Mouse (Mus musculus) neutrophil, adult 83 days (primary cell): ENCODE measurements around the gene Tomm70a. TPM values are rescaled to one million over a fixed set of nuclear protein-coding genes. Genes with fewer than 3 reads are reported as not detected.

Source experiments
- total RNA-seq, 2 experiments: library from RNA; stranded (reverse); gene quantifications; one replicate each; pipeline ENCODE4 v1.2.4; 2023

The Tomm70a gene
- total RNA-seq, result 10 to 100 TPM; 16.9 to 17.8 TPM

DNA sequence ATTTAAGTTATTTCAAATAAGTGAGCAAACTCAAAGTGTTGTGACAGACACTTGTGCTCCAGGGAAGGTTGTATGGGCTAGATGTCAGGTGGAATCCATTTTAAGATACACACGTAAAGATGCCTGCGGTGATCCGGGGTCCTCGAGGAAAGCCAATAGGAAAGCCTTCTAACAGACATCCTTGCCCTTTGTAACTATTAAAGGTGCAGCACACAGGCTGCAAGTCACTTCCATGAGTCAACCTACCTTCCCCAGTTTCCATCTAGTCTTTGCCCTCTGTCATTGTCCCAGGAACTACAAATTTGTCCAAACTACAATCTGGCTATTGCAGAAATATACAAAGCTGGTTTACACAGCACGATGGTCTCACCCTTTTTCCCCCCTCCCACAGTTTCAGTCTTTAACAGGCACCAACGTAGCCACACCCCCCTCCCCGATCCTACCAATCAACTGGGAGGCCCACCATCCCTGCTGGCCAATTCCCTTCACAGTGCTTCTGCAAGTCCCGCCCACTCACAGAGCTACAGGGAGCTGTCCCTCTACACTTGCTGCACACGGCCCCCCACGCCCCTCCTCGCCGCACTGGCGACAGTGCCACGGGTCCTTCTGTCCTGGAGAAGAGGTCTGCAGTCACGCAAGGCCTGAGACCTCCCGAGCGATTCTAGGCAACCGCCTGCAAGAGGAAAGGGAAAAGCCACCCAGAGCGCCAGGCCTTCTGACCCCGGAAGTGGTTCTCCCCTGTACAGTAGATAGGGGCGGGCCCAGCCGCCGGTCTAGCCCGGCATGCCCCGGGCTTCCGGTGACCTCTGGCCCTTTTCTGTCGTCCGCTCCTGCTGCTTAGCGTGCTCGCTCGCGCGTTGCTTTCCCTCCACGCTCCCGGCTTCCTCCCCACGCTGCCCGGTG is at the start of gene Tomm70a:
Gene Tomm70a, plus strand, starts transcription at position 791 of the 903 bp plus-strand sequence.

DNA sequence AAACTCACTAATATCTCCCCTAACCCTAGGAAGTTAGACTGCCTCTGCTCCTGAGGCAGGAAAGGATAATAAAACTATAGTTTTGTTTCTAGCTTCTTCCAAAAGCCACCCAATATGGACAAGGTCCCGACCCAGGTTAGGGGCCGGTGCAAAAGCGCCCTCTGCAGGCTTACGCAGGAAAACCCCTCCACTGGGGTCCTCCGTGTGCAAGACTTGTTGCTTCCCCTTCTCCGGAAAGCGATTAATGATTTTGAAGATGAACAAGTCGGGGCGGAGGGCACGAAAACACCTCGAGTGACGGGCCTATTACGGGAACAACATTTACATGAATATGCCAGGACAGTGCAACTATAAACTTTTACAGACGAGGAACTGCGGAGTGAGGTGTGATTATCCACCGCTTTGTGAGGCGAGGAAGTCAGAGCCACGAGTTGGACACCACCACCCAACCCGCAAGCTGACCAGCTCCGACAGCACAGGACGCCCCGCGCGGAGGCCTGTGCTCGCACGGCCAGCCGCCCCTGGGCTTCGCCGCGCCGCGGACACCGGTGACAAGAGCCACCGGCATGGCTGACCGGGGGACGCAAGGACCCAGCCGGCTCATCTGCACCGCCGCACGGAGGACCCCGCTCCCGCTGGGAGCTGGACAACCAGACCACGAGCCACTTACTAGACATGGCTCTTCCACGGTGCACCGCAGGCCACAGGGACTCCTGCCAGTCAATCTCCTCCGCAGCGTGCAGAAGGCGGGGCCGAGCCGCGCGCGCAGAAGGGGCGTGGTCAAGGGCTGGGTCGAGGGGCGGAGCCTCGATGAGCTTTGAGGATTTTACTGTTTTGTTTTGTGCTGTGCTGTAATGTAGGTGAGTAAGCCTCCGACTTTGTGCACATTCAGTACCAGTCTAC is 45.4 kb downstream of the Tomm70a start, which contains the start of gene Nit2:
Gene Nit2, minus strand, starts transcription at position 731 of the 903 bp plus-strand sequence.

Other genes starting within 250 kb of the Tomm70a start
- gene Tmem45a, start 235.5 kb upstream of the Tomm70a start, total RNA-seq, result not detected
- not detected for gene Lnp1, start 193.6 kb upstream of the Tomm70a start, total RNA-seq
- gene Tmem45a2, start 50.3 kb upstream of the Tomm70a start, total RNA-seq, result 1 to 10 TPM; 2.3 to 2.5 TPM
- 10 to 100 TPM; 11.3 to 14.0 TPM for gene Nit2, start 45.6 kb downstream of the Tomm70a start, total RNA-seq
- 100 to 1,000 TPM in 1 of 2 experiments, 10 to 100 TPM in 1; 87.3 to 105 TPM for gene Tbc1d23, start 109.8 kb downstream of the Tomm70a start, total RNA-seq
- not detected for gene Tmem30c, start 171.2 kb downstream of the Tomm70a start, total RNA-seq
- gene Filip1l, start 231.4 kb downstream of the Tomm70a start, total RNA-seq, result 10 to 100 TPM in 1 of 2 experiments, 1 to 10 TPM in 1; 9.7 to 11.8 TPM